Mouse (Mus musculus) kidney, embryonic 15.5 days (tissue): ENCODE results near the gene Olfr689. TPM values are rescaled to one million over a fixed set of nuclear protein-coding genes. Genes with fewer than 3 reads are reported as not detected.
"Not testable (repeated sequence)": the region's sequence is repeated elsewhere in the genome, so short reads cannot be mapped to it uniquely, and the experiment has no call there.

ENCODE experiments used
- ATAC-seq: fragments of 200-750 bp; cut with Nextera tagmentation; replicated peaks from 2 replicates; pipeline ENCODE4 v1.8.0; 2017; ENCODE audit warnings: moderate TSS enrichment; ENCODE audit not compliant: low FRiP score
- H3K27ac ChIP-seq: fragments of 300-500 bp; sonication (generic); 2 replicates; pipeline ENCODE4 v1.5.1; 2015; ENCODE audit warnings: mild to moderate bottlenecking, inconsistent platforms
- H3K27me3 ChIP-seq: fragments of 300-500 bp; sonication (generic); 2 replicates; pipeline ENCODE4 v1.6.1; 2015; ENCODE audit warnings: inconsistent platforms
- H3K36me3 ChIP-seq: fragments of 300-500 bp; sonication (generic); 2 replicates; pipeline ENCODE4 v1.6.1; 2015; ENCODE audit warnings: inconsistent platforms
- H3K4me1 ChIP-seq: fragments of 300-500 bp; sonication (generic); 2 replicates; pipeline ENCODE4 v1.6.1; 2015; ENCODE audit warnings: inconsistent platforms
- H3K4me2 ChIP-seq: fragments of 300-500 bp; sonication (generic); 2 replicates; pipeline ENCODE4 v1.6.1; 2015; ENCODE audit warnings: moderate library complexity, mild to moderate bottlenecking, inconsistent platforms
- H3K4me3 ChIP-seq: fragments of 300-500 bp; sonication (generic); replicated peaks from 2 replicates; pipeline ENCODE4 v1.5.1; 2015; ENCODE audit warnings: mild to moderate bottlenecking, inconsistent platforms
- H3K9ac ChIP-seq: fragments of 300-500 bp; sonication (generic); 2 replicates; pipeline ENCODE4 v1.6.1; 2015; ENCODE audit warnings: mild to moderate bottlenecking, inconsistent platforms
- H3K9me3 ChIP-seq: fragments of 300-500 bp; sonication (generic); replicated peaks from 2 replicates; pipeline ENCODE4 v1.6.1; 2016; ENCODE audit warnings: inconsistent platforms
- WGBS: fragments of 180-500 bp; shearing (Covaris S2); methylation state at CpG from one replicate; pipeline ENCODE4 v1.1.7; 2015; ENCODE audit warnings: mixed read lengths; 5-methylcytosine and 5-hydroxymethylcytosine counted together
- polyA plus RNA-seq: library from polyadenylated mRNA; unstranded; fragments of >200 nt; fragmentation: Nextera tagmentation; extraction: Ambion mirVana; gene quantifications from 2 replicates; pipeline ENCODE4 v1.2.1, GENCODE M21; 2015

Olfr689 gene
- not detected in 2 replicates for polyA plus RNA-seq

GRCm38 (mm10) chr7:105310865-105311264, at the start of gene Olfr689:
Olfr689 (plus strand) TSS chr7:105311165.
- WGBS = 73% methylated on average over 1 of the region's 1 CpGs
- Histone ChIP-seq H3K4me1 (no peaks in the 10 kb centered on the region), H3K27ac (no peak within 1 kb of the TSS), H3K4me3 (no peak within 1 kb of the TSS), H3K4me2 (no peak within 1 kb of the TSS), H3K9me3 (no peaks in the 10 kb centered on the region), H3K36me3 (no peaks in the 10 kb centered on the region), H3K27me3 (no peaks in the 10 kb centered on the region), H3K9ac (no peak within 1 kb of the TSS)
- no peak for ATAC-seq

GRCm38 (mm10) chr7:105272426-105272825, 38.5 kb upstream of the Olfr689 start:
- H3K27me3 ChIP-seq = no peaks in the 10 kb centered on the region
- H3K36me3 ChIP-seq = no peaks in the 10 kb centered on the region
- ATAC-seq = no peak
- no peak overlapping the region for H3K27ac ChIP-seq
- 81% methylated on average over 7 of the region's 7 CpGs for WGBS
- H3K4me1 ChIP-seq = no peaks in the 10 kb centered on the region
- no peak overlapping the region for H3K4me3 ChIP-seq
- no peaks in the 10 kb centered on the region for H3K9me3 ChIP-seq
- H3K9ac ChIP-seq = no peak overlapping the region
- no peak overlapping the region for H3K4me2 ChIP-seq

DNA sequence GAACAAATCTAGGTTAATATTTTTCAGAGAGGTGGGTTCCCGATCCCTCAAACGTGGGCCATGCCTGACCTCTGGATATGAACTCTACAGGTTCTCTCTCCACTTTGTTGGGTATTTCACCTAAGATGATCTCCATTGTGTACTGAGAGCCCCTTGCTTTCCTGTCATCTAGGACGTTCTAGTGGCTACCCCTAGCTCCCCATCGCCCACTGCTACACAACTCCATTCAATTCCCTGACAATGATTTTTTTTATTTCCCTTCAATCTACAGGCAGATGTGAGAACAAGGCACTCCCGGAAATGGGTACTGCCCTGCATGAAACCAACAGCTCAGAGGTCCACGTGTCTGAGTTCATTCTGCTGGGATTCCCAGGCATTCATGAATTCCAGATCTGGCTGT, 23.2 kb upstream of the Olfr689 start, which contains the start of gene Olfr688:
Olfr688 (plus strand) TSS at position 301 of the 400 bp plus-strand sequence.
- 83% methylated on average over 6 of the region's 6 CpGs for WGBS

DNA sequence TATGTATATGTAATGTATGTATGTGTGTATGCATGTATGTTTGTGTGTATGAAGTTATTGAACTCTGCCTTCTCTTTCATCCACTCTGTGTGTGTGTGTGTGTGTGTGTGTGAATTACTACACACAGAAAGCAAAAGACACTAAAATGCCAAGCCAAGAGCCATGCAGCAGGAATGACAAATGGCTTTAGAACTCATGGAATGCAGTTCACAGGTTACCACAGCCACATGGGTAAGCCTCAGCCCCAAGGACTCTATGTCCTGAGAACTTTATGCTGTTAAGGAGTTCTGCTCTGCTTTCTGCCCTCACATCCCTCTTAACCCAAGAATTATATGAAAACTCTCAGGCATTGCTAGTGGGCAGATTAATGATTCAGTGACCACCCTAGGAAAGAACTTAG, 20.9 kb upstream of the Olfr689 start:
- no peak overlapping the region for H3K9ac ChIP-seq
- H3K36me3 ChIP-seq = no peaks in the 10 kb centered on the region
- no peak overlapping the region for H3K27ac ChIP-seq
- H3K9me3 ChIP-seq = no peaks in the 10 kb centered on the region
- H3K4me2 ChIP-seq = no peak overlapping the region
- H3K27me3 ChIP-seq = no peaks in the 10 kb centered on the region
- no peak overlapping the region for H3K4me3 ChIP-seq
- no peak for ATAC-seq
- H3K4me1 ChIP-seq = no peaks in the 10 kb centered on the region

More for the DNA sequence above, 23.2 kb upstream of the Olfr689 start, which contains the start of gene Olfr688:
- no peak for ATAC-seq
- H3K36me3 ChIP-seq = no peaks in the 10 kb centered on the region
- no peak within 1 kb of the TSS for H3K9ac ChIP-seq
- H3K4me1 ChIP-seq = no peaks in the 10 kb centered on the region
- H3K27me3 ChIP-seq = no peaks in the 10 kb centered on the region
- no peak within 1 kb of the TSS for H3K27ac ChIP-seq
- H3K4me2 ChIP-seq = no peak within 1 kb of the TSS
- H3K9me3 ChIP-seq = no peaks in the 10 kb centered on the region
- H3K4me3 ChIP-seq = no peak within 1 kb of the TSS

DNA sequence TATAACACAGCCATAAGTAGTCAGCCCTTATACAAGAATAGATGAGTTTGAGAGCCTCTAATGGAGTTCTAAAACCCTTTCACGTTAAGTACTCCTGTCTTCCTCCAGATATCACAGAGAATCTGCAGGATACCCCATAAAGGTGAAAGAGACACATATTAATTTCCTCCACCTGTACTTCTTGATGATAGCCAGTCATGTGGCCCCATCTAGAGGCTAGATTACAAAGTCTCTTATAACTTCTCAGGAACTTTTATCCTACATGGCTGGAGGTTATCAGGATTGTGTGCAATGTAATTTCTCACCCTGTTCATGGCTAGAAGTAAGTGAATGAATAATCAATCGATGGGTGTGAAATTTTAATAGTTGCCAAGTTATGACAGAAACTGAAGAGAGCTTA, 14.3 kb downstream of the Olfr689 start:
- Histone ChIP-seq H3K4me1 (no peaks in the 10 kb centered on the region), H3K9ac (no peak overlapping the region), H3K4me2 (no peak overlapping the region), H3K9me3 (no peaks in the 10 kb centered on the region), H3K27ac (no peak overlapping the region), H3K27me3 (no peaks in the 10 kb centered on the region), H3K4me3 (no peak overlapping the region), H3K36me3 (no peaks in the 10 kb centered on the region)
- no peak for ATAC-seq
- 75% methylated on average over 2 of the region's 2 CpGs for WGBS

- H3K36me3 ChIP-seq = no peaks in the 10 kb centered on the region
- no peak within 1 kb of the TSS for H3K4me2 ChIP-seq
- H3K9me3 ChIP-seq = no peaks in the 10 kb centered on the region
- 88% methylated on average over 1 of the region's 1 CpGs for WGBS
- H3K4me1 ChIP-seq = no peaks in the 10 kb centered on the region
- H3K27me3 ChIP-seq = no peaks in the 10 kb centered on the region
- H3K4me3 ChIP-seq = no peak within 1 kb of the TSS
- H3K9ac ChIP-seq = no peak within 1 kb of the TSS
- ATAC-seq = no peak
- no peak within 1 kb of the TSS for H3K27ac ChIP-seq
Measured at GRCm38 (mm10) chr7:105334004-105334403, 23.0 kb downstream of the Olfr689 start, which contains the start of gene Olfr690. Olfr690 (minus strand) TSS chr7:105334104.

DNA sequence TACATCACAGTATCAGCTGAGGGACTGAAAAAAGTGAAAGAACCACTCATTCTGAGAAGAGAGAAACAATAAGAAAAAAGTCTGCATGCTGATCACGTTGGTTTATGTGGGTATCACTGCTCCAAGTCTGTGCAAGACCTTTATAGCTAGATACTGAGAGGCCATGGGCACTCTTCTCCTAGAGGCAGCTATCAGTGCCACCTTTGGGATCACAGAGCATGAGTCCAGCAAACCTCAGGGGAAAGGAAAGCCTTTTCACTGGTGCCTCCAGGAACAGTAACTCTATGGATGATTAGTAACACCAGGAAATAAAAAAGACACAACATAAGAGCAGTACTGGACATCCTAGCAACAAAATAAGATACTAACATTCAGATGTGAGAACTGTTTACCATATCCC, 31.2 kb downstream of the Olfr689 start, which contains the start of gene Olfr691:
Olfr691 (minus strand) TSS at position 101 of the 400 bp plus-strand sequence.
- no peak within 1 kb of the TSS for H3K27ac ChIP-seq
- no peaks in the 10 kb centered on the region for H3K9me3 ChIP-seq
- H3K4me1 ChIP-seq = no peaks in the 10 kb centered on the region
- no peak within 1 kb of the TSS for H3K4me2 ChIP-seq
- WGBS = 51% methylated on average over 1 of the region's 1 CpGs
- no peak within 1 kb of the TSS for H3K9ac ChIP-seq
- H3K36me3 ChIP-seq = no peaks in the 10 kb centered on the region
- no peak for ATAC-seq
- no peak within 1 kb of the TSS for H3K4me3 ChIP-seq
- no peaks in the 10 kb centered on the region for H3K27me3 ChIP-seq

GRCm38 (mm10) chr7:105342752-105343151, 31.8 kb downstream of the Olfr689 start:
- no peak for ATAC-seq
- WGBS = 81% methylated on average over 2 of the region's 2 CpGs

DNA sequence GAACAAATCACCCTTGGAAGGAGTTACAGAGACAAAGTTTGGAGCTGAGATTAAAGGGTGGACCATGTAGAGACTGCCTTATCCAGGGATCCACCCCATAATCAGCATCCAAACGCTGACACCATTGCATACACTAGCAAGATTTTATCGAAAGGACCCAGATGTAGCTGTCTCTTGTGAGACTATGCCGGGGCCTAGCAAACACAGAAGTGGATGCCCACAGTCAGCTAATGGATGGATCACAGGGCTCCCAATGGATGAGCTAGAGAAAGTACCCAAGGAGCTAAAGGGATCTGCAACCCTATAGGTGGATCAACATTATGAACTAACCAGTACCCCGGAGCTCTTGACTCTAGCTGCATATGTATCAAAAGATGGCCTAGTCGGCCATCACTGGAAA, 45.1 kb downstream of the Olfr689 start:
- not testable (repeated sequence) for H3K4me2 ChIP-seq, H3K9ac ChIP-seq, H3K27ac ChIP-seq, H3K4me3 ChIP-seq, ATAC-seq, H3K36me3 ChIP-seq, H3K9me3 ChIP-seq, H3K27me3 ChIP-seq, H3K4me1 ChIP-seq
- no CpG with 5 or more reads among the region's 5 CpGs for whole genome bisulfite sequencing

More at GRCm38 (mm10) chr7:105342752-105343151, 31.8 kb downstream of the Olfr689 start:
- H3K9ac ChIP-seq = no peak overlapping the region
- no peaks in the 10 kb centered on the region for H3K36me3 ChIP-seq
- no peaks in the 10 kb centered on the region for H3K4me1 ChIP-seq
- H3K27me3 ChIP-seq = no peaks in the 10 kb centered on the region
- no peaks in the 10 kb centered on the region for H3K9me3 ChIP-seq
- no peak overlapping the region for H3K27ac ChIP-seq
- H3K4me2 ChIP-seq = no peak overlapping the region
- H3K4me3 ChIP-seq = no peak overlapping the region

DNA sequence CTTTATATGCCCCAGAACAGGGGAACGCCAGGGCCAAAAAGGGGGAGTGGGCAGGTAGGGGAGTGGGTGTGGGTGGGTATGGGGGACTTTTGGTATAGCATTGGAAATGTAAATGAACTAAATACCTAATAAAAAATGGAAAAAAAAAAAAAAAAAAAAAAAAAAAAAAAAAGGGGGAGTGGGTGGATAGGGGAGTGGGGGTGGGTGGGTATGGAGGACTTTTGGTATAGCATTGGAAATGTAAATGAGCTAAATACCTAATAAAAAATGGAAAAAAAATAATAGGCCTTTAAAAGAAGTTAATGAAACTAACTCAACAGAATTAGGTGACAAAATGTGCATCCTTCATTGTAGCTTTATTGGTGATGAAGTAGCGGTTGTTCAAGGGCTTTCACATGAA, 45.5 kb downstream of the Olfr689 start:
- not testable (repeated sequence) for H3K9ac ChIP-seq, H3K36me3 ChIP-seq, H3K4me1 ChIP-seq, ATAC-seq, H3K4me3 ChIP-seq, H3K27ac ChIP-seq, H3K4me2 ChIP-seq, H3K9me3 ChIP-seq, H3K27me3 ChIP-seq
- 95% methylated on average over 1 of the region's 2 CpGs for WGBS

DNA sequence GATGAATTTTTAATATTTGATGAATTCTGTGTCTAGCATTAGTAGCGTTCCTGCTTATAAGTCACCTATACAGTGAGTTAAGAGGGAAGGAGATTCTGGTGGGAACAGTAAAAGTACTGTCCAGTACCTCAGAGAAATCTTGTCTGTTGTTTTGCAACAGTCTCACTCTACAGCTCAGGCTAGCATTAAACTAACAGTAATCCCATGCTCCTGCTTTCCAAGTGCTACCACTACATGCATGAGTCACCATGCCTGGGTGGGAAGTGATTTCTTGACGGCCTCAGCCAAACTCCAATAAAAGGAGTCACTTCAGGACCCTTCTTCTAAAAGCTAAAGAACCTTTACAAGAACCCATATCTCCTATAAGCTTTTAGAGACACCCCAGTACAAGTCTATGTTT, 50.7 kb downstream of the Olfr689 start:
- H3K4me2 ChIP-seq = no peak overlapping the region
- no peak for ATAC-seq
- H3K4me1 ChIP-seq = no peaks in the 10 kb centered on the region
- no peak overlapping the region for H3K27ac ChIP-seq
- no peaks in the 10 kb centered on the region for H3K36me3 ChIP-seq
- no peak overlapping the region for H3K4me3 ChIP-seq
- H3K9me3 ChIP-seq = no peaks in the 10 kb centered on the region
- WGBS = 76% methylated on average over 2 of the region's 2 CpGs
- H3K9ac ChIP-seq = no peak overlapping the region
- no peaks in the 10 kb centered on the region for H3K27me3 ChIP-seq

DNA sequence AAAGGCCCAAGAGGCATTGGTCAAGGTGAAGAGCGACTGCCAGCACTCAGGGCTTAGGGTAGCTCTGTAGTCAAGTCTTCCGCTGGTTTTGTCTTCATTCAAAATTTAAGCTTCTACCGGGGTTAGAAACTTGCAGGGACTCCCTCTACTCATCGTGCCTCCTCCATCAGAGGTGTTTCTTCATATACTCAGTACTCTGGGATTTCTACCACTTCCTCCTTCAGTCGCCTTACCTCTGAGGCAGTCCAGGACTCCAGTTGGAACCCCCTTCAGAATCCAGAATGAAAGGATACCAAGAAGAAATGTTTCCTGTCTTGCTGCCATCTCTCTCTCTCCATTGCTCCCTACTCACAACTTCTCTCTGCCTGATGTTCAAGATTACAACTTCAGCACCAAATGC, 56.3 kb downstream of the Olfr689 start:
- Histone ChIP-seq H3K36me3 (no peaks in the 10 kb centered on the region), H3K4me3 (no peak overlapping the region), H3K4me1 (no peaks in the 10 kb centered on the region), H3K4me2 (no peak overlapping the region), H3K9ac (no peak overlapping the region), H3K27me3 (no peaks in the 10 kb centered on the region), H3K27ac (no peak overlapping the region), H3K9me3 (no peaks in the 10 kb centered on the region)
- no peak for ATAC-seq
- WGBS = 88% methylated on average over 5 of the region's 5 CpGs

- Histone ChIP-seq H3K27ac (no peak within 1 kb of the TSS), H3K9ac (no peak within 1 kb of the TSS), H3K27me3 (no peaks in the 10 kb centered on the region), H3K36me3 (no peaks in the 10 kb centered on the region; the same call in 1 of the 2 replicates), H3K4me3 (no peak within 1 kb of the TSS), H3K4me1 (no peaks in the 10 kb centered on the region), H3K9me3 (no peaks in the 10 kb centered on the region), H3K4me2 (no peak within 1 kb of the TSS)
- WGBS = 91% methylated on average over 1 of the region's 1 CpGs
- no peak for ATAC-seq
Measured at GRCm38 (mm10) chr7:105367930-105368329, 57.0 kb downstream of the Olfr689 start, which contains the start of gene Olfr692. Olfr692 (plus strand) TSS chr7:105368230.
